In genomic region chr11:97811569-97812362, GRCm38 (mm10) we compare ENCODE assay signal across 11 mouse cellular contexts. TPM values are rescaled to one million over a fixed set of nuclear protein-coding genes. Genes with fewer than 3 reads are reported as not detected.
DNase-seq lines count a peak whose midpoint lies in the region; ATAC-seq and TF ChIP-seq lines count a peak whose summit lies in the region.
"Had no signal": no experiment of that assay in that cellular context is flagged by ENCODE, and none has a peak within 500 bp of the region (broad histone marks: within the 10 kb centered on the region; RNA-seq: fewer than 3 reads in every experiment).

No protein-coding gene starts in this region.

- peak overlapping the region; percentile 30; the same call in 1 of the 2 replicates for H3K27ac ChIP-seq in left cerebral cortex, adult 2 months
- H3K27ac ChIP-seq in hindbrain, embryonic 10.5 days: peak overlapping the region; percentile 90
- peak overlapping the region; percentile 98 for H3K27ac ChIP-seq in small intestine, adult 2 months (ENCODE audit: insufficient read depth, low read depth, low read length)

- no peaks in the 10 kb centered on the region for H3K9me3 ChIP-seq in hindbrain, embryonic 10.5 days

- no peak for TF ChIP-seq POLR2A in small intestine, adult 2 months (IDR thresholded peaks at IDR 0.05; ENCODE audit: low read depth, low read length)

- no peaks in the 10 kb centered on the region for H3K27me3 ChIP-seq in hindbrain, embryonic 10.5 days (ENCODE audit: insufficient read depth, poor library complexity, severe bottlenecking)
- H3K27me3 ChIP-seq in small intestine, adult 2 months (ENCODE audit: control insufficient read depth, insufficient read depth, low read length): no peaks in the 10 kb centered on the region

- no peak for TF ChIP-seq CTCF in left cerebral cortex, adult 2 months (IDR thresholded peaks at IDR 0.05)
- no peak; the same call in 1 of the 2 replicates for TF ChIP-seq CTCF in small intestine, adult 2 months (IDR thresholded peaks at IDR 0.05; ENCODE audit: extremely low read depth, insufficient read length, insufficient replicate concordance, low read depth, low read length)

- ATAC-seq in cerebellum, adult (ENCODE audit: insufficient number of reproducible peaks, low FRiP score, low TSS enrichment): no peak

- WGBS in hindbrain, embryonic 10.5 days: 29% methylated on average over 12 of the region's 13 CpGs
- WGBS in small intestine, adult 2 months: 22% methylated on average over 13 of the region's 13 CpGs

- no peak overlapping the region for H3K4me3 ChIP-seq in left cerebral cortex, adult 2 months
- H3K4me3 ChIP-seq in hindbrain, embryonic 10.5 days: peak overlapping the region; percentile 27
- H3K4me3 ChIP-seq in small intestine, adult 2 months (ENCODE audit: low read depth, low read length): peak overlapping the region; percentile 45

- H3K36me3 ChIP-seq in hindbrain, embryonic 10.5 days: peaks cover 55% of the 10 kb centered on the region
- peaks cover 71% of the 10 kb centered on the region for H3K36me3 ChIP-seq in small intestine, adult 2 months (ENCODE audit: control insufficient read depth, insufficient read depth, low read length)

- peaks cover 97% of the 10 kb centered on the region for H3K4me1 ChIP-seq in hindbrain, embryonic 10.5 days (replicated peaks)
- peaks cover 72% of the 10 kb centered on the region for H3K4me1 ChIP-seq in small intestine, adult 2 months (ENCODE audit: control insufficient read depth, insufficient read depth, insufficient read length, low read length)

- no peak for DNase-seq in left cerebral cortex, adult 2 months (ENCODE audit: extremely low spot score in 1 of 2, low spot score in 2 of 2)
- no peak for DNase-seq in left cerebral cortex, adult 9 months (ENCODE audit: low spot score in 2 of 2)
- DNase-seq in hindbrain, embryonic 10.5 days (ENCODE audit: low spot score): no peak
- peak; percentile 64 to 78 for DNase-seq in kidney, postnatal 4 days
- DNase-seq in heart, postnatal 4 days: no peak
- no peak for DNase-seq in left cerebral cortex, postnatal 36 days (ENCODE audit: low spot score in 2 of 2)
- DNase-seq: layer of hippocampus, adult 9-11 months had no signal

- intact Hi-C loops in left cerebral cortex, adult 2 months (cut with DNase I): no loop called here
- intact Hi-C loops in left cerebral cortex, postnatal 36 days (cut with DNase I): no loop called here

RNA-seq across cellular contexts. Expression of gene Lasp1, which starts 13.0 kb away (rescaled TPM):
- total RNA-seq in left cerebral cortex, adult 2 months (2021): 100 to 1,000 TPM; 174 to 191 TPM
- 77.7 and 90.1 TPM in 2 replicates for polyA plus RNA-seq in hindbrain, embryonic 10.5 days (2016; fragmentation: Nextera tagmentation; extraction: Ambion mirVana)
- polyA plus RNA-seq in small intestine, adult 2 months (2012; rRNA removed): 165 and 397 TPM in 2 replicates
- 10 to 100 TPM; 73.3 to 74.4 TPM for total RNA-seq in heart, postnatal 4 days (2021)
- 100 to 1,000 TPM; 175 to 183 TPM for total RNA-seq in left cerebral cortex, postnatal 36 days (2021)

RNA-seq across cellular contexts. Expression of gene B230217C12Rik, which starts 28.8 kb away (rescaled TPM):
- 10 to 100 TPM; 77.6 to 78.9 TPM for total RNA-seq in left cerebral cortex, adult 2 months (2021)
- 10.0 and 12.3 TPM in 2 replicates for polyA plus RNA-seq in hindbrain, embryonic 10.5 days (2016; fragmentation: Nextera tagmentation; extraction: Ambion mirVana)
- 0.43 and 0.44 TPM in 2 replicates for polyA plus RNA-seq in small intestine, adult 2 months (2012; rRNA removed)
- under 1 TPM; 0.77 to 0.79 TPM for total RNA-seq in heart, postnatal 4 days (2021)
- total RNA-seq in left cerebral cortex, postnatal 36 days (2021): 10 to 100 TPM; 79.9 to 81.0 TPM
- total RNA-seq: MEL had no signal

RNA-seq across cellular contexts. Expression of gene Rpl23, which starts 29.5 kb away (rescaled TPM):
- 100 to 1,000 TPM; 326 to 327 TPM for total RNA-seq in left cerebral cortex, adult 2 months (2021)
- 381 and 439 TPM in 2 replicates for polyA plus RNA-seq in hindbrain, embryonic 10.5 days (2016; fragmentation: Nextera tagmentation; extraction: Ambion mirVana)
- 10.2 and 22.0 TPM in 2 replicates for polyA plus RNA-seq in small intestine, adult 2 months (2012; rRNA removed)
- 100 to 1,000 TPM; 738 to 764 TPM for total RNA-seq in heart, postnatal 4 days (2021)
- total RNA-seq in left cerebral cortex, postnatal 36 days (2021): 100 to 1,000 TPM; 330 to 339 TPM

RNA-seq across cellular contexts. Expression of gene 1700001P01Rik, which starts 36.0 kb away (rescaled TPM):
- 1 to 10 TPM in 1 of 2 experiments, not detected in 1; 1.0 TPM for total RNA-seq in left cerebral cortex, adult 2 months (2021)
- polyA plus RNA-seq in hindbrain, embryonic 10.5 days (2016; fragmentation: Nextera tagmentation; extraction: Ambion mirVana): 0.37 and 0.80 TPM in 2 replicates
- not detected in 2 replicates for polyA plus RNA-seq in small intestine, adult 2 months (2012; rRNA removed)
- total RNA-seq in heart, postnatal 4 days (2021): under 1 TPM in 1 of 2 experiments, not detected in 1; 0.45 TPM
- 1 to 10 TPM in 1 of 2 experiments, not detected in 1; 1.1 TPM for total RNA-seq in left cerebral cortex, postnatal 36 days (2021)
- total RNA-seq: common myeloid progenitor, adult 5-6 weeks had no signal

RNA-seq across cellular contexts. Expression of gene Cwc25, which starts 45.4 kb away (rescaled TPM):
- total RNA-seq in left cerebral cortex, adult 2 months (2021): 10 to 100 TPM; 19.5 to 21.3 TPM
- polyA plus RNA-seq in hindbrain, embryonic 10.5 days (2016; fragmentation: Nextera tagmentation; extraction: Ambion mirVana): 19.4 and 20.6 TPM in 2 replicates
- polyA plus RNA-seq in small intestine, adult 2 months (2012; rRNA removed): 1.7 and 3.7 TPM in 2 replicates
- 10 to 100 TPM; 10.8 to 11.7 TPM for total RNA-seq in heart, postnatal 4 days (2021)
- total RNA-seq in left cerebral cortex, postnatal 36 days (2021): 10 to 100 TPM; 20.2 to 20.7 TPM

Comparison
In these comparisons a context has a peak if more than half of its experiments do, and no peak if none do; other contexts are left out.
1. DNase-seq: peak in kidney, postnatal 4 days (2 of 2); none in left cerebral cortex, adult 2 months (0 of 2), left cerebral cortex, adult 9 months (0 of 2), hindbrain, embryonic 10.5 days (single experiment), heart, postnatal 4 days (single experiment) and left cerebral cortex, postnatal 36 days (0 of 2).
2. H3K27ac ChIP-seq: peak in every context shown above with its lines; median percentile 98 in small intestine, adult 2 months; 90 in hindbrain, embryonic 10.5 days; 30 in left cerebral cortex, adult 2 months.
3. RNA of gene B230217C12Rik, which starts 28.8 kb away (total RNA-seq): 79.9 to 81.0 TPM in left cerebral cortex, postnatal 36 days and 77.6 to 78.9 TPM in left cerebral cortex, adult 2 months; 0.77 to 0.79 TPM in heart, postnatal 4 days; every median in the first group is over 10 times any median in the second.